In genomic region chr11:117373870-117374269, GRCm38 (mm10) we compare ENCODE assay signal across 18 mouse cellular contexts.
DNase-seq lines count a peak whose midpoint lies in the region; ATAC-seq lines count a peak whose summit lies in the region.
"Had no signal": no experiment of that assay in that cellular context is flagged by ENCODE, and none has a peak within 500 bp of the region (broad histone marks: within the 10 kb centered on the region; RNA-seq: fewer than 3 reads in every experiment).

No protein-coding gene starts in this region.

- DNase-seq in hindbrain, embryonic 10.5 days (ENCODE audit: low spot score), result no peak
- DNase-seq in hindbrain, embryonic 11.5 days (ENCODE audit: low spot score), result no peak
- DNase-seq in embryonic facial prominence, embryonic 10.5 days (ENCODE audit: low spot score), result no peak
- DNase-seq in urinary bladder, postnatal 36 days (ENCODE audit: low spot score in 2 of 2), result no peak
- DNase-seq: adrenal gland, adult 2 months; adrenal gland, postnatal 25 days; cerebellum, adult 8-10 months; cerebellum, postnatal 25 days; heart, postnatal 36 days; kidney, adult 11 months; kidney, adult 9 months had no signal

- 0 out of 2 replicates have a peak overlapping the region, but pooled peaks have one; percentile 7 for H3K9ac ChIP-seq in forebrain, embryonic 15.5 days (replicated peaks)
- H3K9ac ChIP-seq in forebrain, embryonic 13.5 days, result no peak overlapping the region
- no peak overlapping the region for H3K9ac ChIP-seq in hindbrain, embryonic 11.5 days (ENCODE audit: low read depth, low read length)
- no peak overlapping the region for H3K9ac ChIP-seq in midbrain, embryonic 15.5 days
- no peak overlapping the region; the same call in 1 of the 2 replicates for H3K9ac ChIP-seq in midbrain, embryonic 13.5 days (replicated peaks)
- H3K9ac ChIP-seq: forebrain, postnatal 0 days; heart, embryonic 12.5 days; hindbrain, embryonic 15.5 days had no signal

- WGBS in forebrain, embryonic 15.5 days, result 29% methylated on average over 4 of the region's 4 CpGs
- 37% methylated on average over 4 of the region's 4 CpGs for WGBS in forebrain, embryonic 13.5 days
- WGBS in hindbrain, embryonic 10.5 days, result 39% methylated on average over 4 of the region's 4 CpGs
- 39% methylated on average over 4 of the region's 4 CpGs for WGBS in hindbrain, embryonic 11.5 days
- 30% methylated on average over 4 of the region's 4 CpGs for WGBS in midbrain, embryonic 15.5 days
- whole genome bisulfite sequencing in midbrain, embryonic 13.5 days, result 30% methylated on average over 4 of the region's 4 CpGs
- WGBS in embryonic facial prominence, embryonic 10.5 days, result 38% methylated on average over 4 of the region's 4 CpGs

- H3K27ac ChIP-seq in forebrain, embryonic 15.5 days (replicated peaks), result no peak overlapping the region
- H3K27ac ChIP-seq in forebrain, embryonic 13.5 days, result no peak overlapping the region
- H3K27ac ChIP-seq in hindbrain, embryonic 10.5 days, result peak overlapping the region; percentile 56; the same call in 1 of the 2 replicates
- no peak overlapping the region for H3K27ac ChIP-seq in hindbrain, embryonic 11.5 days (ENCODE audit: low read depth, low read length)
- 0 out of 2 replicates have a peak overlapping the region, but pooled peaks have one; percentile 2 for H3K27ac ChIP-seq in midbrain, embryonic 15.5 days
- no peak overlapping the region for H3K27ac ChIP-seq in midbrain, embryonic 13.5 days
- H3K27ac ChIP-seq in embryonic facial prominence, embryonic 10.5 days (replicated peaks), result peak overlapping the region; percentile 31; the same call in 1 of the 2 replicates
- H3K27ac ChIP-seq: hindbrain, embryonic 15.5 days had no signal

- no peak overlapping the region for H3K4me3 ChIP-seq in forebrain, embryonic 15.5 days
- no peak overlapping the region for H3K4me3 ChIP-seq in forebrain, embryonic 13.5 days
- no peak overlapping the region for H3K4me3 ChIP-seq in hindbrain, embryonic 10.5 days
- no peak overlapping the region for H3K4me3 ChIP-seq in hindbrain, embryonic 11.5 days (ENCODE audit: low read depth, low read length)
- H3K4me3 ChIP-seq in midbrain, embryonic 15.5 days, result no peak overlapping the region
- no peak overlapping the region for H3K4me3 ChIP-seq in midbrain, embryonic 13.5 days (replicated peaks)
- H3K4me3 ChIP-seq in embryonic facial prominence, embryonic 10.5 days, result no peak overlapping the region
- H3K4me3 ChIP-seq: heart, embryonic 12.5 days; hindbrain, embryonic 15.5 days had no signal

- H3K9me3 ChIP-seq in forebrain, embryonic 15.5 days, result no peaks in the 10 kb centered on the region
- H3K9me3 ChIP-seq in forebrain, embryonic 13.5 days (replicated peaks), result no peaks in the 10 kb centered on the region
- H3K9me3 ChIP-seq in hindbrain, embryonic 10.5 days, result no peaks in the 10 kb centered on the region
- H3K9me3 ChIP-seq in hindbrain, embryonic 11.5 days (ENCODE audit: control insufficient read depth, low read length), result no peaks in the 10 kb centered on the region
- no peaks in the 10 kb centered on the region for H3K9me3 ChIP-seq in midbrain, embryonic 15.5 days
- no peaks in the 10 kb centered on the region for H3K9me3 ChIP-seq in midbrain, embryonic 13.5 days
- H3K9me3 ChIP-seq in embryonic facial prominence, embryonic 10.5 days, result no peaks in the 10 kb centered on the region
- H3K9me3 ChIP-seq: heart, embryonic 12.5 days; hindbrain, embryonic 15.5 days had no signal

- H3K4me2 ChIP-seq in forebrain, embryonic 15.5 days (replicated peaks), result no peak overlapping the region
- H3K4me2 ChIP-seq in forebrain, embryonic 13.5 days, result no peak overlapping the region
- H3K4me2 ChIP-seq in hindbrain, embryonic 11.5 days (replicated peaks; ENCODE audit: low read depth, low read length), result no peak overlapping the region
- no peak overlapping the region for H3K4me2 ChIP-seq in midbrain, embryonic 15.5 days
- H3K4me2 ChIP-seq in midbrain, embryonic 13.5 days (replicated peaks), result no peak overlapping the region
- H3K4me2 ChIP-seq: heart, embryonic 12.5 days; hindbrain, embryonic 15.5 days had no signal

- H3K27me3 ChIP-seq in forebrain, embryonic 15.5 days, result no peaks in the 10 kb centered on the region
- H3K27me3 ChIP-seq in forebrain, embryonic 13.5 days, result no peaks in the 10 kb centered on the region
- peaks cover 18% of the 10 kb centered on the region for H3K27me3 ChIP-seq in hindbrain, embryonic 10.5 days (ENCODE audit: insufficient read depth, poor library complexity, severe bottlenecking)
- no peaks in the 10 kb centered on the region for H3K27me3 ChIP-seq in hindbrain, embryonic 11.5 days (ENCODE audit: control insufficient read depth, insufficient read depth, low read length)
- H3K27me3 ChIP-seq in midbrain, embryonic 15.5 days (replicated peaks), result no peaks in the 10 kb centered on the region
- H3K27me3 ChIP-seq in midbrain, embryonic 13.5 days, result peaks cover 6% of the 10 kb centered on the region; the same call in 1 of the 2 replicates
- peaks cover 34% of the 10 kb centered on the region for H3K27me3 ChIP-seq in embryonic facial prominence, embryonic 10.5 days (replicated peaks; ENCODE audit: low read depth, poor library complexity, severe bottlenecking)
- H3K27me3 ChIP-seq: hindbrain, embryonic 15.5 days had no signal

- peaks cover 10% of the 10 kb centered on the region for H3K4me1 ChIP-seq in forebrain, embryonic 15.5 days
- H3K4me1 ChIP-seq in forebrain, embryonic 13.5 days, result peaks cover 5% of the 10 kb centered on the region; the same call in 1 of the 2 replicates
- peaks cover 48% of the 10 kb centered on the region for H3K4me1 ChIP-seq in hindbrain, embryonic 10.5 days (replicated peaks)
- no peaks in the 10 kb centered on the region for H3K4me1 ChIP-seq in hindbrain, embryonic 11.5 days (replicated peaks; ENCODE audit: control insufficient read depth, insufficient read depth, low read length)
- H3K4me1 ChIP-seq in midbrain, embryonic 15.5 days, result peaks cover 13% of the 10 kb centered on the region
- peaks cover 14% of the 10 kb centered on the region for H3K4me1 ChIP-seq in midbrain, embryonic 13.5 days (replicated peaks)
- H3K4me1 ChIP-seq in embryonic facial prominence, embryonic 10.5 days, result peaks cover 46% of the 10 kb centered on the region

- H3K36me3 ChIP-seq in forebrain, embryonic 15.5 days, result no peaks in the 10 kb centered on the region
- H3K36me3 ChIP-seq in forebrain, embryonic 13.5 days (ENCODE audit: poor library complexity, severe bottlenecking), result no peaks in the 10 kb centered on the region
- no peaks in the 10 kb centered on the region for H3K36me3 ChIP-seq in hindbrain, embryonic 10.5 days
- H3K36me3 ChIP-seq in hindbrain, embryonic 11.5 days (ENCODE audit: control insufficient read depth, insufficient read depth, low read length), result no peaks in the 10 kb centered on the region
- no peaks in the 10 kb centered on the region for H3K36me3 ChIP-seq in midbrain, embryonic 15.5 days (replicated peaks)
- no peaks in the 10 kb centered on the region for H3K36me3 ChIP-seq in midbrain, embryonic 13.5 days
- H3K36me3 ChIP-seq in embryonic facial prominence, embryonic 10.5 days (replicated peaks), result no peaks in the 10 kb centered on the region
- H3K36me3 ChIP-seq: heart, embryonic 12.5 days; hindbrain, embryonic 15.5 days had no signal

- no peak for ATAC-seq in forebrain, embryonic 15.5 days (replicated peaks)
- no peak for ATAC-seq in forebrain, embryonic 13.5 days
- ATAC-seq in hindbrain, embryonic 11.5 days (ENCODE audit: low FRiP score), result no peak
- no peak for ATAC-seq in midbrain, embryonic 15.5 days (replicated peaks)
- ATAC-seq in midbrain, embryonic 13.5 days, result no peak

Comparison
In these comparisons a context has a peak if more than half of its experiments do, and no peak if none do; other contexts are left out.
1. H3K27ac ChIP-seq: peak in hindbrain, embryonic 10.5 days (single experiment), midbrain, embryonic 15.5 days (single experiment) and embryonic facial prominence, embryonic 10.5 days (single experiment); none in forebrain, embryonic 15.5 days (single experiment), forebrain, embryonic 13.5 days (single experiment), hindbrain, embryonic 11.5 days (single experiment) and midbrain, embryonic 13.5 days (single experiment).